Mouse (Mus musculus) kidney, adult 2 months (tissue): ENCODE results near the gene Thoc6.

ENCODE experiments used
- CTCF ChIP-seq: fragments of 200-500 bp; conservative IDR thresholded peaks from 2 replicates; pipeline ENCODE4 v1.5.1; 2011; ENCODE audit warnings: low read depth, mild to moderate bottlenecking, control low read depth, low read length, moderate library complexity, mixed read lengths; ENCODE audit not compliant: insufficient read depth, insufficient read length
- POLR2A ChIP-seq: fragments of 200-500 bp; IDR thresholded peaks from one replicate; pipeline ENCODE4 v1.6.1; 2011; ENCODE audit warnings: low read depth, low read length, control low read depth

GRCm38 (mm10) chr17:23671519-23671918, 2.2 kb downstream of the Thoc6 start:
- no peak for TF ChIP-seq POLR2A
- TF ChIP-seq CTCF = no peak
